Mouse (Mus musculus): ENCODE results near the gene Tmx2. TPM values are rescaled to one million over a fixed set of nuclear protein-coding genes. Genes with fewer than 3 reads are reported as not detected.

Gene Tmx2
- polyA plus RNA-seq (2014; fragmentation: Illumina TruSeq; extraction: RNeasy Lipid Tissue Mini Kit (QIAGEN cat#74804); ENCODE audit: low replicate concordance) = 75.6 TPM

GRCm38 (mm10) chr2:84679016-84679415 is at the start of gene Tmx2:
Gene Tmx2 (minus strand): TSS chr2:84679140.

GRCm38 (mm10) chr2:84727172-84727858 is 48.4 kb upstream of the Tmx2 start, which contains the start of gene Clp1:
Gene Clp1 (minus strand): TSS chr2:84727350.

GRCm38 (mm10) chr2:84714811-84715561 is 36.0 kb upstream of the Tmx2 start, which contains the start of gene Zdhhc5:
Gene Zdhhc5 (minus strand): TSS chr2:84715180.

GRCm38 (mm10) chr2:84677968-84678880 is 716 bp downstream of the Tmx2 start, which contains the start of the genes Gm28635 and Med19:
Gene Gm28635 (minus strand): TSS chr2:84678041.
Gene Med19 (plus strand): TSS chr2:84678402.

GRCm38 (mm10) chr2:84670569-84670933 is 8.4 kb downstream of the Tmx2 start, which contains the start of gene Selenoh:
Gene Selenoh (minus strand): TSS chr2:84670770.

GRCm38 (mm10) chr2:84658806-84659205 is 20.1 kb downstream of the Tmx2 start, which contains the start of gene Btbd18:
Gene Btbd18 (plus strand): TSS chr2:84659079.

GRCm38 (mm10) chr2:84650464-84651195 is 28.3 kb downstream of the Tmx2 start, which contains the start of gene Ctnnd1:
Gene Ctnnd1 (minus strand): TSS chr2:84650765.

Other genes starting within 250 kb of the Tmx2 start
- 36.9 TPM for gene Tfpi, start 202.4 kb downstream of the Tmx2 start, polyA plus RNA-seq (2014; fragmentation: Illumina TruSeq; extraction: RNeasy Lipid Tissue Mini Kit (QIAGEN cat#74804); ENCODE audit: low replicate concordance)
- gene Ctnnd1, start 28.4 kb downstream of the Tmx2 start, polyA plus RNA-seq (2014; fragmentation: Illumina TruSeq; extraction: RNeasy Lipid Tissue Mini Kit (QIAGEN cat#74804); ENCODE audit: low replicate concordance) = 411 TPM
- gene Btbd18, start 20.1 kb downstream of the Tmx2 start, polyA plus RNA-seq (2014; fragmentation: Illumina TruSeq; extraction: RNeasy Lipid Tissue Mini Kit (QIAGEN cat#74804); ENCODE audit: low replicate concordance) = not detected
- 10.8 TPM for gene Selenoh, start 8.4 kb downstream of the Tmx2 start, polyA plus RNA-seq (2014; fragmentation: Illumina TruSeq; extraction: RNeasy Lipid Tissue Mini Kit (QIAGEN cat#74804); ENCODE audit: low replicate concordance)
- not detected for gene Gm28635, start 1.1 kb downstream of the Tmx2 start, polyA plus RNA-seq (2014; fragmentation: Illumina TruSeq; extraction: RNeasy Lipid Tissue Mini Kit (QIAGEN cat#74804); ENCODE audit: low replicate concordance)
- 51.2 TPM for gene Med19, start 738 bp downstream of the Tmx2 start, polyA plus RNA-seq (2014; fragmentation: Illumina TruSeq; extraction: RNeasy Lipid Tissue Mini Kit (QIAGEN cat#74804); ENCODE audit: low replicate concordance)
- 88.7 TPM for gene Zdhhc5, start 36.0 kb upstream of the Tmx2 start, polyA plus RNA-seq (2014; fragmentation: Illumina TruSeq; extraction: RNeasy Lipid Tissue Mini Kit (QIAGEN cat#74804); ENCODE audit: low replicate concordance)
- gene Clp1, start 48.2 kb upstream of the Tmx2 start, polyA plus RNA-seq (2014; fragmentation: Illumina TruSeq; extraction: RNeasy Lipid Tissue Mini Kit (QIAGEN cat#74804); ENCODE audit: low replicate concordance) = 24.1 TPM
- 0.63 TPM for gene Ypel4, start 54.9 kb upstream of the Tmx2 start, polyA plus RNA-seq (2014; fragmentation: Illumina TruSeq; extraction: RNeasy Lipid Tissue Mini Kit (QIAGEN cat#74804); ENCODE audit: low replicate concordance)
- not detected for gene Gm19426, start 64.5 kb upstream of the Tmx2 start, polyA plus RNA-seq (2014; fragmentation: Illumina TruSeq; extraction: RNeasy Lipid Tissue Mini Kit (QIAGEN cat#74804); ENCODE audit: low replicate concordance)
- gene Serping1, start 96.3 kb upstream of the Tmx2 start, polyA plus RNA-seq (2014; fragmentation: Illumina TruSeq; extraction: RNeasy Lipid Tissue Mini Kit (QIAGEN cat#74804); ENCODE audit: low replicate concordance) = 11.1 TPM
- gene Ube2l6, start 119.7 kb upstream of the Tmx2 start, polyA plus RNA-seq (2014; fragmentation: Illumina TruSeq; extraction: RNeasy Lipid Tissue Mini Kit (QIAGEN cat#74804); ENCODE audit: low replicate concordance) = 142 TPM
- gene Smtnl1, start 143.5 kb upstream of the Tmx2 start, polyA plus RNA-seq (2014; fragmentation: Illumina TruSeq; extraction: RNeasy Lipid Tissue Mini Kit (QIAGEN cat#74804); ENCODE audit: low replicate concordance) = not detected
- 0.74 TPM for gene Timm10, start 147.9 kb upstream of the Tmx2 start, polyA plus RNA-seq (2014; fragmentation: Illumina TruSeq; extraction: RNeasy Lipid Tissue Mini Kit (QIAGEN cat#74804); ENCODE audit: low replicate concordance)
- 0.45 TPM for gene Slc43a1, start 159.7 kb upstream of the Tmx2 start, polyA plus RNA-seq (2014; fragmentation: Illumina TruSeq; extraction: RNeasy Lipid Tissue Mini Kit (QIAGEN cat#74804); ENCODE audit: low replicate concordance)
- gene Rtn4rl2, start 207.6 kb upstream of the Tmx2 start, polyA plus RNA-seq (2014; fragmentation: Illumina TruSeq; extraction: RNeasy Lipid Tissue Mini Kit (QIAGEN cat#74804); ENCODE audit: low replicate concordance) = not detected